Mouse (Mus musculus): ENCODE results near the gene Wdr31.

Gene Wdr31

DNA sequence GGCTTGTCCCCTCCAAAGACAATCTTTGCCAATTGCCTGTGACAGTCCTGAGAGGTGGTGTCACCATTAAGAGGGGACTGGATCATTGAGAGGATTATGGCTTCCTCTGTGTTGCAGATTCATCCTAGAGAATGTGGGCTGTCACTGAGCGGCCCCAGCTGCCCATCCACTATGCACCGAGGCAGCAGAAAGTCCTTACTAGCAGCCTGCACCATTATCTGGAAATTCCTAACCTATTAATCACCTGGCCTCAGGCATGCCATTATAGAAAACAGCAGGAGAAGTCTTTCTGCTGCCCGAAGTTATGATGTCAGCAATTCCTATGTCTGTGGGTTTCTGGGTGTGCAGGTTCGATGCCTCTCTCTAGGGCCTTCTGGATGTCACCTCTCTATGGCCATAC is 29.7 kb downstream of the Wdr31 start:
- DNase-seq (ENCODE audit: low read depth, low spot score), result no peak

DNA sequence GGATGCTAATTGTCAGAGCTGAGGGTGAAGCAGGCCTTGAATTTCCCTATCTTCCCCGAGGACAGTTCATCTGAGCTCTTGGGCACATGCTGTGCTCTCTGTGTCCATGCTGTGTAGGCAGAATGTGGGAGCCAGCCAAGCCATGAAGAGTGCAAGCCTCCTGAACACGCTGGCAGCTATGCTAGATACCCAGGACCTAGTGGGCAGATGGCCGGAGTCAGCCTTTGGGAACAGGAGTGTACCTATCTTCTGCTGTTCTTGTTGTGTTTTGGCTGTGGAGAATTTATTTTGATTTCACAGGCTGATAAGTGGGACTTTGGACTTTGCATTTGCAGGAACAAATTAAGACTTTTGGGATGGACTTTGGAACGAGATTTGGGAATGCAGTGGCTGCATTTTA is 30.2 kb downstream of the Wdr31 start:
- no peak for DNase-seq (ENCODE audit: low read depth, low spot score)

DNA sequence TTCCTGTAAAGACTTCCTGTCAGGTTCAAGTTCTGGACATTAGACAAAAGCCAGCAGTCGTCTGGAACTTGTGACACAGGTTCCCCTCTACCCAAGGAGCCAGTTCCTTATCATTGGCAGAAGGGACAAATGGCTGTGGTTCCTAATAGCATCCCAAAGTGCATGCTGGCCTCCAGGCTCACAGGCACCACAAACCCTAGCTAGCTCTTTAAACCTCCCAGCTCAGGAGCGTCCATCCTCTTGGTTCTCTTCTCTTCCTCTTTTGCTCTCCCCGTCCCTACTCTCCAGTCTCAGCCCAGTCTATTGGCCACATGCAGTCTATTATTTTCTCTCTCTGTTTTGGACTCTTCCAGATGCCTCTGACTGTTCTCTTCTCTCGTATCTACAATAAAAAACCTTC is 30.9 kb downstream of the Wdr31 start:
- no peak for DNase-seq (ENCODE audit: low read depth, low spot score)

DNA sequence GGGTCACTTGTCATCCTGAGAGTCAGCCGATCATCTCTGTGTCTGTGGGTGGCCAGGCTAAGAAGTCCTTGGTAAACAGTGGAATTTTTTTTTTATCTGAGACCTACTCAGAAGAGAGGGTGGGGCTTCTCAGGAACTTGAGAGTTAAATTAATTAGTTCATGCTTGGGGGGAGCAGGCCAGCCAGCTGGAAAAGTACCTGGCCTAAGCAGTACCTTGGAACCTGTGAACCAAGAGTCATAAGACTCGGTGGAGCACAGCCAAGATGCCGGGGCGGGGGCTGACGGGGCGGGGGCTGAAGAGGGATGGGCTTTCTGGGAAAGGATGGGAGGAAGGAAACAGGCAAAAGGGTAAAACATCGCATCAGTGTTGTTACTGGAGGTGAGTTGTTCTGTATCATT is 32.8 kb downstream of the Wdr31 start:
- DNase-seq (ENCODE audit: low read depth, low spot score), result no peak

DNA sequence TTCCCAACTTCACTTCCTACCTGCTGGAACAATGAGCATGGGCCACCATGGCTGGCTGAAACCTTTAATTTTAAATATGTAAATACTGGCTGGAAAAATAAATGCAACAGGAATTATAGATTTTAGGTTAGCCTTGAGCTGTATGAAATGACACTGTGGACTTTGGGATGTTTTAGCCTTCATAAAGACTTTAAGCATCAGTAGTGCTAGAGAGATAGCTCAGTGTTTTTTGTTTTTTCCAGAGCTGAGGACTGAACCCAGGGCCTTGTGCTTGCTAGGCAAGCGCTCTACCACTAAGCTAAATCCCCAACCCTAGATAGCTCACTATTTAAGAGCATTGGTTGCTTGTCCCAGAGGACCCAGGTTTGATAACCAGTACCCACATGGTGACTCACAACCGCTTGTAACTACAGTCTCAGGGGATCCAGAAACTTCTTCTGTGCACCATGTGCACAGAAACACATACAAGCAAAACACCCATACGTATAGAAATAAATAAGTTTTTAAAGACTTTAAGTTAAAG is 33.4 kb downstream of the Wdr31 start:
- no peak for DNase-seq (ENCODE audit: low read depth, low spot score)

DNA sequence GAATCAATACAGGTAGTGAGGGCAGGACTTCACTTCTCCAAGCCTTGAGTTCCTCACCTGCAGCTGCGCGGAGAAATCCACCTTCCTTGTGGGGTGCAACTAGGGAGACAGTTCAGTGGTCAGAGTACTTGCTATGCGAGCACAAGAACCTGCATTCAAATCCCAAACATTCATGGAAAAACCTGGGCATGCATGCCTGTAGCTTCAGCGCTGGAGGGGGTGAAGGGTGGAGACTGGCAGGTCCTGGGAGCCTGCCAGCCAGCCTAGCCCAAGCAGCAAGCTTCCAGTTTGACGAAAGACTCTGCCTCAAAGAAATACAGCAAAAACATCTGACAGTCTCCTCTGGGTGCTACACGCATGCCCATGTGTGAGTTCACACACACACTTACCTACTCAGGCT is 35.6 kb downstream of the Wdr31 start, which contains the start of gene Rnf183:
TSS of gene Rnf183 (minus strand) at position 172 of the 400 bp plus-strand sequence.
- DNase-seq (ENCODE audit: low read depth, low spot score), result peak; percentile 44

DNA sequence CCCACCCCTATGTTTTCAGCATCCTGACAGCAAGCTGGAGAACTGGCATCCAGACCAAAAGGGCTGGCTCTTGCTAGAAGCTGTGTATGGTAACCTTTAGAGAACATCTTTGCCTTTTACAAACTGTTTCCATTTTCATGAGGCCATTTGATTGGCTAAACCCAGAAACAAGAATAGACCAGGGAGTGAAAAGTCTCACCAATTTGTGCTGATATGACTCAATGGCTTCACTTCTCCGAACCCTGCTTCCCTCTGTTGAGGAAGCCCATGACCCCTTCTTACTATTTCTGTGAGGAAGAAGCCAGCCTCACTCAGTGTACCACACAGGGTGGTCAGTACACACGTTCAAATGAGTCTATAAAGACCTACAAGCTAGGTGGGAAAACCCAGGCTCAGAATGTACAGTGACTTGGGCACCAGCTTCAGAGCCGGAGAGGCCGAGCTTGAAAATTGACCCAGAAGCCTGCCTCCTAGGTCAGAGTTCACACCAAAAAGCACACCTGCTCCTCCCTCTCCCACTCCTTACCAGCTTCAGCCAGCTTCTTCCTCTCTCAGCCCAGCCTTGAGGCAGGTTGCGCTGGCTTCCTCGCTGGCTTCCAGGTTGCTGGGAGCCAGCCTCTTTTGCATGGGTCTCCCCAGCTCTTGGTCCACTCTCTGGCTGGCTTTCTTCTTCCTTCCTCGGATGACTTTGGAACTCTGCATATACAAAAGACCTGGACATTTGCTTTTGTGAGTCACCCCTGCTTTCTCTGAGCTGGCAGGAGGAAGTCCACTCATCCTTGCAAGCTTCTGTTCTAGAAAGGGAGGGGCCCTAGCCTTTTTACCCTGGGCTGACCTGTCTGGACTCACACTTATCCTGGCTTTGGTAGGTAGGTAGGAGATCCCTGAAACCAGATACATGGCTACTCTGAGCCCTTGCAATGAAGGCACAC is 36.5 kb downstream of the Wdr31 start:
- peak; percentile 67 for DNase-seq (ENCODE audit: low read depth, low spot score)

DNA sequence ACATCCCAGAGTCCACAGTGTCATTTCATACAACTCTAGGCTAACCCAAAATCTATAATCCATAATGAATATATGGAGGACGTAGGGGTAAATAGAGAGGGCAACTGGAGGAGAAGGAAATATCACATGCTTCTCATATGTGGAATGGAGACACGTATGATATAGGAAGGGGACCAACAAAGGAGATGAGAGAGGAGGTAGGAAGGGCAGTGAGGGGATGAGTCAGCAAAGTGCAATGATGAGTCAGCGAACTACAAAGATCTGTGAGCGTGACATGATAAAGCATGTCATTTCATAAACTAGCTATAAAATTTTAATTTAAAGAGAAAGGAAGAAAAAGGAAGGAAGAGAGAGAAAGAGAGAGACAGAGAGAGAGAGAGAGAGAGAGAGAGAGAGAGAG is 39.2 kb downstream of the Wdr31 start:
- peak; percentile 21 for DNase-seq (ENCODE audit: low read depth, low spot score)

DNA sequence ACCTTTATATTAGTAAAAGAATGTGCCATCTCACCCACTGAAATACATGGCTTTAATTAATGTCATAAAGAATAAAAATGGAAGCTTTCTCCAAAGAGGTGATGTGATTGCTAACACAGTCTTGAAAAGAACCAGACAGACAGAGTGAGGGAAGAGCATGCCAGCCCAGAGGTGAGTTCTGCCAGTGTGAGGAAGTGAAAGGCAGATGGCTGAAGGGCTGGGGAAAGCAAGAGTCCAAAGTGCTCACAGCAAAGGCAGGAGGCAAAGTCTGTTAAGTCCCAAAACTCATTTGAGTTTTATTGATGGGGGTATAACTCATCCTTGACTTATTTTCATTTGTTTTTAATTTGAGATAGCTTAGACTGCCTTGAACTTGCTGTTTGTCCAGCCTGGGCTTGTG is 40.0 kb downstream of the Wdr31 start:
- DNase-seq (ENCODE audit: low read depth, low spot score), result peak; percentile 71

DNA sequence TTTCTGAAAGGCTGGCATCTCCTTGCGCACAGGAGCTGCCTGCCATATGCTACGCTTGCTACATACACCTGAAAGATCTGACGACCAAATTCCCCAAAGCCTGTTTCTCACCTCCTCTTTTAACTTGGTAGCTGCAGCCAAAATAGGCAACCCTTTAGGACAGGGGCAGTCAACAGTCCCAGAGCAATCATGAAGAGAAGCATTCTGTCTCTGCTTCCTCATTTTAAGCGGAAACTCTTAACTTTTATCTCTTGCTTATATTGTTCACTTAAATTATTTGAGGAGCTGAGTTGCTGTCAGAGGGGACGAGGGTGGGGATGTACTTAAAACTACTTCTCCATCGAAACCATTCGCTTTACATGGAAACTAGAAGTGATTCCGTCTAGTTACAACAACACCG is 41.1 kb downstream of the Wdr31 start:
- DNase-seq (ENCODE audit: low read depth, low spot score), result peak; percentile 67

DNA sequence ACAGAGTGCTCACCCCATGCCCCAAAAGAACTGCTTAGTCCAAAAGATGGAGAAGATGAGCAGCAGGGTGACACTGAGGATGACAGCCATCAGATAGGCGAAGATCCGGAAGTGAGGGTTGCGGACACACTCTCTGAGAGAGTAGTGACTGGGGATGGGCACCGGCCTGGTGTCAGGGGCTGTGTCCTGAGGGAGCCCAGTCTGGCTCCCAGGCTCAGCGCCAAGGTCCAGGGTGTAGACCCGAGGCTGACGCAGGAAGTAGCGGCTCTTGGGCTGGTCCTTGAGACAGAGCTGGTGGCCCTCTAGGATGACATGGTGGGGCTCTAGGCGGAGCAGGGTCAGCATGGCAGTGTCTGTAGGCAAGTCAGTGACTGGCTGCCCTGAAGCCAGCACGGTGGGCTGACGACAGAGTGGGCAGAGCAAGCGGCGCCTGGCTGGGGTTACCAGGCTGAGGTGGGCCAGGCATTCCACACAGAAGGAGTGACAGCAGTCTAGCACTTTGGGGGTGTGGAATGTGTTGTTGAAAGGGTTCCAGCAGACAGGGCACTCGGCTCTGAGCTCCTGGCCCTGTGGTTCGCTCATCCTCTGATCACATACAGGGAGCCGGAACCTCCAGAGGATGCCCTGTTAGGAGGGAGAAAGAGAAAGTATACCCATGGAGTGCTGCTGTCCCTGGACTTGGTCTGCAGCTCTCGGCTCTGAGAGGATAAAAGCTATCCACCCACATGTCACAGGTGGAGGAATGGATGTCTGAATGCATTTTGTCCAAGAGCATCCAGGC is 42.5 kb downstream of the Wdr31 start:
- no peak for DNase-seq (ENCODE audit: low read depth, low spot score)

DNA sequence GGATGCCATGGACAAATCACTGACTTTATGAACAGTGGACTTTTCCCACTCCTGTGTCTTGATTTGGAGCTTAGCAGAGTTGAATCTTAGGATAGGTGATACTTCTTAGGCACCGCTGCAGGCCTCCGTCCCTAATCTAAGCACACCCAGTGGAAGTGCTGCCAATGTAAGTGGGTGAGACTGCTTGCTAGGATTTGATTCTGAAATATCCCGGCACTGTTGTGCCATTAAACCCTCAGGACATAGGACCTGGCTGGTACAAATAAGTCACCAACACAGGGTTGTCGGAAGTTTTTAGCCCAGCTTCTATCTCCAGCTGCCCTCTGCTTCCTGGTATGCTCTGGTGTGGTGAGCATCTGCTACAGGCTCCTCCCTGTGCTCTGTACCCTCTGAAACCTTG is 44.8 kb downstream of the Wdr31 start:
- no peak for DNase-seq (ENCODE audit: low read depth, low spot score)

DNA sequence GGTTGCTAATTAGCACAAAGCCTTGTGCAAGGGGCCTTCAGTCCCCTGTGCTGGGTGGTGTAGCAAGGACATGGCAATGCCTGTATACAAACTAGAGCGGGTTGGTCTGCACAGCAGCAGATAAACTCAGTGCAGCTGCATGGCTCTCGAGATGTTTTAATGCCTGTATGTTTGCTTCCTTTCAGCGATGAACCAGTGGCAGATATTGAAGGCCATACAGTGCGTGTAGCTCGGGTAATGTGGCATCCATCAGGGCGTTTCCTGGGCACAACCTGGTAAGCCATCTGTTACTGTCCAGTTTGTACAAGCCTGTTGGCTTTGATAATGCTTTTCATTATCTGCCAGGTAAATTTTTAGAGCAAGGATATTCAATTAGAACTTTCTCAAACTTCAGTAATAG is 51.6 kb downstream of the Wdr31 start:
- DNase-seq (ENCODE audit: low read depth, low spot score), result no peak

DNA sequence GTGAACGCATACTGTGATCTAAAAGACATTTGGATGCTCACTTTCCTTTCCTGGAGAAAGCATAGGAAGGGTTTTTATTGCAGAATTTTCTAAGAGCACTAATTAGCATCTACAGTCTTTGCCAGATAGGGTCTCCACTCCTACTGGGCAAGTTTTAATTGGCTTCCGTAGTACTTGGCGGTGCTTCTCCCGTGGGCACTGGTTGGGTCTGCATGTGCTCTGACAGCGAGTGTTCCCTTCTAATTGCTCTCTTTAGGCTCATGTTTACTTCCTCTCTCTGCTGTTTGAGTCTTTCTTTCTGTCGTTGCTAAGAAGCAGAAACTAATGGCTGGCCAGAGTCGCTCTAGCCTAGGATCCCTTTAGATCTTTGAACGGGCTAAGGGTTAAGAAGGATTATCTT is 52.2 kb downstream of the Wdr31 start:
- DNase-seq (ENCODE audit: low read depth, low spot score), result no peak

DNA sequence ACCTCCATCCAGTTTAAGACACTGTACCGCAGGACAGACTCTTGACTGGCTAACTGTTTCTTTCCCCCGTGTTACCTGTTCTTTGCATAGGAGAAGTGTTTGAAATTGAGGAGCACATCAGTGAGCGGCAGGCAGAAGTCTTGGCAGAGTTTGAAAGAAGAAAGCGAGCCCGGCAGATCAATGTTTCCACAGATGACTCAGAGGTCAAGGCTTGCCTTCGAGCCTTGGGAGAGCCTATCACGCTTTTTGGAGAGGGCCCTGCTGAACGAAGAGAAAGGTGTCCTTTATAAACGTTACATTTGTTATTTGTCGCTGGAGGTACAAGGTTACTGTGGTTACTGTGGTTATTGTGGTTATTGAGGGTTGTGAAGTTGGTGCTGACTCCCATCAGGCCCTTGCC is 59.1 kb downstream of the Wdr31 start:
- no peak for DNase-seq (ENCODE audit: low read depth, low spot score)

DNA sequence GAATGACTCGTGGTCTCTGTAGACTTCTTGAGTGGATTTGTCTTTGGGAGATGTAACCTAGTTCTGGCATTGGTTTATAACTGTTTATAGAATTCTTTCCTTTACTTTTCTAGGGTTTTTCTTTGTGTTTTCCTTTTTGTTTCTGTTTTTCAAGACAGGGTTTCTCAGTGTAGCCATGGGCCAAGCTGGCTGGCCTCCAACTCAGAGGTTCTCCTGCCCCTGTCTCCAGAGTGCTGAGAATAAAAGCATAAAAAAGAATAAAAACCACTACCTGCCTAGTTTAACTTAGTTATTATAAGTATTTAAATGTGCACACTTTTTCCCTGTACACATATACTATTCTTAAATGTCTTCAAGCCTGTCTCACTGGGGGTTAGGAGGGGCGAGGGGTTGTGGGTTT is 60.4 kb downstream of the Wdr31 start:
- no peak for DNase-seq (ENCODE audit: low read depth, low spot score)

DNA sequence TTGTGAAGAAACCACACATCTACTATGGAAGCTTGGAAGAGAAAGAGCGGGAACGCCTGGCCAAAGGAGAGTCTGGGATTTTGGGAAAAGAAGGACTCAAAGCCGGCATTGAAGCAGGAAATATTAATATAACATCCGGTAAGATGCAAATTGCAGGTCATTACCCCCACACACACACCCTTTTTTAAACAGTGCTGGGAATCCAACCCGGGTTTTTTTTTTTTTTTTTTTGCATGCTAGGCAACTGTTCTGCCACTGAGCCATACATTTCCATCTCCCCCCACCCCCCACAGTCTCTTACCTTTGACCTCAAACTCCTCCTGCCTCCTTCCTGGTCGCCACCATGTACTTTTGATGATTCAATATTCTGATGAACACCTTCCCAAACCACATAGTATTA is 61.1 kb downstream of the Wdr31 start:
- DNase-seq (ENCODE audit: low read depth, low spot score), result peak; percentile 20

DNA sequence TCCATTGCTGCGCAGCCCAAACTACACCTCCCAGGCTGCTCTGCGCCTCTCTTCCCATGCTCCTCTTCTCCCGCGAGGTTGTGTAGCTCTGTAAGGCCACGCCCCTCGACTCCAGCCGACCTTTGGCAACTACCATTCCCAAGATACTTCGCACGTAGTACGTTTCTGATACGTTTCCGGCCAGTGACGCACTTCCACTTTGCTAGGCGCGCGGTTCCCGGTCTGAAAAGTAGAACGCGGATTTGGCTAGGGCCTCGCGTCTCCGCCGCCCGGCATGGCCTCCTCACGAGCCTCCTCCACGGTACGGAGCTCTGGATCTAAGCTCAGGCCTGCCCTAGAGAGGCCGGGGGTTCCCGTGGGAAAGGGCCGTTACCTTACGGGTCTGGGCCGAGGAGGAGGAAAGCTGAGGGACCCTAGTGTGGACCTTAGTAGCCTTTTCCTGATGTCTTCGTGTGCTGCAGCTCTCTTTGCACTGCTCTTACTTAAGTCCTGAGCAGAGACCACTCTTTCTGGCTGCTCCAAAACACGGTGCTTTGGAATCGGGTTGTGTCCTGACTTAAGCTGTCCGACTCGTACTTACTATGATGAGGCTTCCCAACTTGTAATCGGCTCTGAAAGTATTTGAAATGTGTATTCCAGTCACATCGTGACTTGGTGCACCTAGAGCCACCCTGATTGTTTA is 62.0 kb downstream of the Wdr31 start, which contains the start of the genes Cdc26 and Prpf4:
TSS of gene Cdc26 (minus strand) at position 42 of the 682 bp plus-strand sequence.
TSS of gene Prpf4 (plus strand) at position 197 of the 682 bp plus-strand sequence.
- peak; percentile 98 for DNase-seq (ENCODE audit: low read depth, low spot score)

DNA sequence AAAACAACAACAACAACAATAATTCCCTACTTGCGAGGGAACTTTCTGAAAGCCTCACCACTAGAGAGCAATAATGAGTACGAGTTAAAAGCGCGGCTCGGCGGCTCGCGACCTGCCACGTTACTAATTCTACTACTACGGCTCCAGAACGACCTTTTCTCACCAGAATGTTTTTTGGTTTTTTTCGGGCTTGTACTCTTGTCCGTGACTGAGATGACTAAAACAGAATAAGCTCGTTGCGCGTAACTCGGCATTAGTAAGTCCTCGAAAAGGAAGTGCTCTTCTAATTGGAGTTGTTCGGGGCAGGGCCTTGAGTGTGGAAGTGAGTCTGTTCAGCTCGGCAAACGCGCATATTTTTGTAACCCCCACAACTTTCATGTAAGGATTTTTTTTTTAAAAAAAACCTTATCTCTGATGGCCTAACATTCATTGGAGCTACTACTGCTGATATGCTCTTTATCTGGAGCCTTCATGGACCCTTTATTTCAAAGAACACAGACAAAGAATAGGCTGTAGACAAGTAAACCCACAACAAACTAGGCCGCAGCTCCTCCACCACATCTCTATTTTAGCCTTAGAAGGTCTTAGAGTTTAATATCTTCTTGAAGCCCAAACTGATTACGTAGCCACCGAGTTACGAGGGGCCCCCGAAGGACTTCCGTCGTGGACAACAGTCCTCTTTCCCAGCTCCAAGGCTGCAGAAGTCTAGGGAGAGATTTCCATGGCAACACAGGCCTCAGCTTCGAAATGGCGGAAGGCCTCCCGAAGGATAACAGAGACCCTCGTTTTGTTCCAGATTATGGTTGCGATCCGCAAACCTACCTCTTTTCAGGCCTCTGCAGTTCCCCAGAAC is 62.7 kb downstream of the Wdr31 start:
- peak; percentile 69 for DNase-seq (ENCODE audit: low read depth, low spot score)

DNA sequence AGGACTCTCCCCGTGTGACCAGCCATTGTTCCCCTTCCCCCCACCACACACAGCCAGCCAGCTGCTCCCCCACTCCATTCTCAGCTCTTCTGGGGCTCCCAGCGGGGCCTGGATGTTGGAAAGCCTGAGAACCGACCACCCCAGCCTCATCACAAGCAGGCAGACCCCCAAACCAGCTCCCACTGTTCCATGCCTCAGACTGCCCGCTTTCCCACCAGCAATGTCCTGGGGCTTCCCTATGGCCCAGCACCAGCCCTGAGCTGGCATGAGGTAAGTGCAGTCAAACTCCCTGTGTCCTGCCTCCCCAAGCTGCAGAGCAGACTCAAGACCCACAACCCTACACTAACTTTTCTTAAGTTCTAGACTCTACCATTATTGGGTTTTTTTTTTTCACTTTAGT is 64.6 kb downstream of the Wdr31 start:
- no peak for DNase-seq (ENCODE audit: low read depth, low spot score)

DNA sequence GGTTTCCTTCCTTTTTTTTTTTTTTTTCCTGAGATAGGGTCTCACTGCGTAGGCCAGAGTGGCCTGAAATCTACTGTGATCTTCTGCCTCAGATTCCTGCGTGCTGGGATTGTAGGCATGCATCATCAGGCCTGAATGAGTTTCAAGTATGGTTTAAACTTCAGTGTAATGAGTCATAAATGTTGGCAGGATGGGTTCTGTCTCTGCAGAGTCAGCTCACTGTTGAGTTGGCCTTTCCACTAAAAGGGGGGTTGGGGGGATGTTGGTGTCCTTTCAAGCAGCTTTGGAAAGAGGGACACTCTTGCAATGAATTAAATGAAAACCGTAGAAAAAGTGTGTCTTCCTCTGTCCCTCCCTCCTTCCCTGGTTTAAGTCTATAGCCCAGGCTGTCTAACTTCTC is 71.7 kb downstream of the Wdr31 start:
- no peak for DNase-seq (ENCODE audit: low read depth, low spot score)
